Mouse (Mus musculus) adrenal gland, postnatal 36 days (tissue): Measurements from ENCODE around the gene 4921536K21Rik. TPM values are rescaled to one million over a fixed set of nuclear protein-coding genes. Genes with fewer than 3 reads are reported as not detected.

Source experiments
- DNase-seq, 2 experiments: peaks; one replicate each; pipeline ENCODE4 v3.0.0; 2021; ENCODE audit warnings: mixed read lengths in 1 of 2
- long read RNA-seq, 2 experiments: library from polyadenylated mRNA; stranded (forward); transcript quantifications; one replicate each; pipeline ENCODE4 v2.0.0; 2021; ENCODE audit warnings: borderline sequencing depth in 2 of 2
- total RNA-seq, 2 experiments: library from RNA; stranded (reverse); gene quantifications; 2 replicates each; pipeline ENCODE4 v1.2.3; 2021

The 4921536K21Rik gene
- under 1 TPM; 0.60 to 0.63 TPM for total RNA-seq
- long read RNA-seq, experiment 1 = 0 reads
- long read RNA-seq, experiment 2 = 0 reads

DNA sequence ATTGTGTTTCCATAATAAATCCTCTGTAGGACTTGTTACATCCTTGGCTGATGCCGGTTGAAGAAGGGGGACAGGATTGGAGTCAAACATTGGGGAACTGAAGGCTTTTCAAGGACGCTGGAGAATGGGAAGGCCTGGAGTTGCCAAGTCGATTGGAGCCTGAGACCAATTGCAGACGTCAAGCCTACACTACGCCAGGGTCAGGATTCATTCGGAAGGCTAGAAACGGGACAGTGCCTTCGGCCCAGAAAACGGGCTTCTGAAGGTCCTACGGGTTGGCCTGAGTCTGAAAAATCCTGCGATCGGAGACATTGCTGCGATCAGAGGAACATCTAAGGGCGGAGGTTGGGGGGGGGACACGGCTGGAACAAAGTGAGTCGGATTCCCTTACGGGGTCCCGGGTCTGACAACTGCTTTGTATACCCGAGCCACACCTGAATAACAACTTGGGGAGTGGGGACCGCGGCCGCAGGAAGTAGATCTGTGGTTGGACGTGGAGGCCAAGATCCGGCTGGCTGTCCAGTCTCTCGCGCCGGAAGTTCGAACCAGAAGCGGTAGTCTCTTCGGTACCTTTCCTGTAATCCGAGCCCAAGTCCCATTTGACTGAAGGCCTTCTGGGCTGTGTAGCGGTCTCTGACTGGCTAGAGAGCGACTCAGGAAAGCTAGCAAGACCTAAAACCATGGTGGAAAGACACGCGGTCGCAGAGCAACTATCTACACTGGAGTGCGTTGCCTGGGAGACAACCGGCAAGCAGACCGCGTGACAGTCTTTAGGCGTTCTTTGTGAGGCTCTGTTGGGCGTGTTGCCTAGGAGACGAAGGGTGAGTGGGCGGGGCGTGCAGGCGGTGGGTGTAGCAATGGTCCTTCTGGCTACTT is at the start of gene 4921536K21Rik, which contains the start of gene Dusp18:
Gene 4921536K21Rik, minus strand, starts transcription at position 693 of the 876 bp plus-strand sequence.
Gene Dusp18, plus strand, starts transcription at position 835 of the 876 bp plus-strand sequence.
- DNase-seq = peak; percentile 95

GRCm38 (mm10) chr11:3941371-3941770 is 46.5 kb upstream of the 4921536K21Rik start:
- DNase-seq = no peak

GRCm38 (mm10) chr11:3937321-3937874 is 42.5 kb upstream of the 4921536K21Rik start:
- no peak for DNase-seq

GRCm38 (mm10) chr11:3936318-3936717 is 41.4 kb upstream of the 4921536K21Rik start:
- DNase-seq = no peak

DNA sequence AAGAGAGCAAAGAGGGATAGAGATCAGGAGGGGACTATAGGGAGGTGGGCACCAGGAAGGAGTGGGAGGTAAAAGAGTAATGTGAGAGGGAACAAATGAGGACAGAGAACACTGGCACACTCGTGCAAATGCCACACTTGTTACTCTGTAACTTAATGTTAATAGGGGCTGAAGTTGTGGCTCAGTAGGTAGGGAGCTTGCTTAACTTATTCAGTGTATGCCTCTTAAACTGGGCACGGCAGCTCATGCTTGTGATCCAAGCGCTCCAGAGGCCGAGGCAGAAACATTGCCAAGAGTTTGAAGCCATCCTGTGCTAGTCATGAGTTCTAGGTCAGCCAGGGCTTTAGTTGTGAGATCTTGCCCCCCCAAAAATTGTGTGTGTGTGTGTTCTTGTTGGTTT is 40.2 kb upstream of the 4921536K21Rik start:
- no peak for DNase-seq

GRCm38 (mm10) chr11:3933756-3934285 is 38.9 kb upstream of the 4921536K21Rik start:
- DNase-seq = no peak

DNA sequence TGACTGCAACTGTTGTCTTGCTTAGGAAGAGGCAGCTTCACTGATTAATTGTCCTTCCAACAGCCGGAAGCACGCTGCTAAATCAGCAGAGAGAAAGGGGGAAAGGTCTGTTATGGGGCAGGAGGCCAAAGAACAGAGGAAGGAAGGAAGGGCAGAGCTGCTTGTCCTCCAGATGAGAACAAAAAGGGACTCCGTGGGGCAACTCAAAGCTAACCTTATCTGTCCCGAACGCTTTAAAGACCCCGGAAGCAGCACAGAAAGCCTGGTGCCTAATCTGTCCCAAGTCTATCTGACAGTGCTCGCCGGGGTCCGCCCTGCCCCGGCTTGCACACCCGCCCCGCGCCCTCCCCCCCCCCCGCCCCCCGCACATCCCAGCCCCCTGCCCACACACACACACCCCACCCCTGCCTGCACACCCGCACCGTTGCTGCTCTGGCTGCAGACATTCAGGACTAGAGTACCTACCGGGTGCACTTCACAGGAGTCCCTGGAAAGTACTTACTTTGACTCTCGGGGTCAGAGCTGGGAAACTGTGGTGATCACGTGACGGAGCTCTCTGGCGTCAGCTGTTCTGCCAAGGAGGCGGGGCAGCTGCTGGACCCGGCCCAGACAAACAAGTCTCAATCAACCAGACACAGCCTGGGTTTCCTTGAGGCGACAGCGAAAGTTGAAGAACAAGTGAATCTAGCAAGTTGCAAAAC is 36.8 kb upstream of the 4921536K21Rik start, which contains the start of gene Tcn2:
Gene Tcn2, minus strand, starts transcription at position 649 of the 701 bp plus-strand sequence.
- DNase-seq = peak; percentile 92 to 95

GRCm38 (mm10) chr11:3930931-3931330 is 36.0 kb upstream of the 4921536K21Rik start:
- no peak for DNase-seq

- DNase-seq = no peak
Observed at GRCm38 (mm10) chr11:3930019-3930418, 35.1 kb upstream of the 4921536K21Rik start.

GRCm38 (mm10) chr11:3925916-3926315 is 31.0 kb upstream of the 4921536K21Rik start:
- no peak for DNase-seq

GRCm38 (mm10) chr11:3922731-3923130 is 27.8 kb upstream of the 4921536K21Rik start:
- no peak for DNase-seq

GRCm38 (mm10) chr11:3922115-3922514 is 27.2 kb upstream of the 4921536K21Rik start:
- no peak for DNase-seq

DNA sequence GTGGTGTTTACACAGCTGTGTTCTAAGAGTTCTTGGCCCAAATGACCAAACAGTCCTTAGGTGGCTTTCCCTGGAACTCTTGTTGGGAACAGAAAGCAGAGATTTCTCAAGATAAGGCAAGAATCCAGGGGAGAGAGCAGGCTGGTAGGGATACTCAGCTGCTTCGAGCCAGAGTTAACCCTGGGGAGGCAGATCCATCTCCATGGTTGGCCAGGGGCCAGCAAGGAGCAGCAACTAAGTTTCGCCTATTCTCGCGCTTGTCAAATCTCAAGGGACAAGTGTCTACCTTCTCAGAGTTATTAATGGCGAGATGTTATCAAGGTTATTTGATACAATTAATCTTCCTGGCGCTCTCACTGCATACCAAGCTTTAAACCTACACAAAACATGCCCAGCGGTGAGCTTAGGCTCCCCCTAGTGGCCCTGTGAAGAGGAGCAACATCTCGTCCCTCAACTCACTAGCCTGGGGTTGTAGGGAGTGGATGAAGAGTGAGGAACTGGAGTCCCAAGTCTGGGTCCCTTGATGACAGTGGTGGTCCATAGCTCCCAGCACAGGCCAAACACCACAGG is 26.5 kb upstream of the 4921536K21Rik start:
- peak; percentile 59 to 76 for DNase-seq

DNA sequence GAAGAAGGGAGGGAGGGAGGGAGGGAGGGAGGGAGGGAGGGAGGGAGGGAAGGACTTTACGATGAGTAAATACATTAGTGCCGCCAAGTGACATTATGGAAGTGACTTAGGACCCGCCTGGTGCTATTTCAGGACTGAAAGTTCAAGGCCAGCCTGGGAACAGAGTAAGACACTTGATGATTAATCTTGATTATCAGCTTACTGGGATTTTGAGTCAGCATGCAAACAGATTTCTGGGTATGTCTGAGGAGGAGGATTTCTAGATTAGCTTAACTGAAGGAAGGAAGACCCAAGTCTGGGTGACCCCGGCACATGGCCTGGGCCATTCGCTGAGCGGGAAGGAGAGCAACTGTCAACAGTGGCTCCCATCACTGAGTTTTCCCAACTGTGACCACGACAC is 25.6 kb upstream of the 4921536K21Rik start:
- DNase-seq = peak; percentile 69 to 70

DNA sequence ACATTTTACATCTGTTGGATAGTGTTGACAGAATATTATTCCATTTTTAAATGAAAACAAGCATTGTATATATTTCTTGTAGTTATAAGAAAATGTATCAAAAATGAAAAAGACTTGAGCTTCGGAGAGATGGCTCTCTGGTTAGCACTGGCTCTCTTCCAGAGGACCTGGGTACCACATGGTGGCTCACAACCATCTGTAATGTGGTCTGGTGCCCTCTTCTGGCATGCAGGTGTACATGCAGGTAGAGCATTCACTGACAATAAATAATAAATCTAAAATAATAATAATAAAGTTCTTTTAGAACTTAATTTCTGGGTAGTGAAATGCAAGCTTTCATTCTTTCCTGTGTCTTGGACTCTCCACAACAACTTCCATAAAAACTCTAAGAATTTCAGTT is 23.8 kb upstream of the 4921536K21Rik start:
- DNase-seq = peak in 1 of 2 experiments; percentile 46

- DNase-seq = peak; percentile 87 to 93
Observed at GRCm38 (mm10) chr11:3914109-3914840, 19.4 kb upstream of the 4921536K21Rik start, which contains the start of gene Slc35e4. Slc35e4 (minus strand) TSS chr11:3914664.

DNA sequence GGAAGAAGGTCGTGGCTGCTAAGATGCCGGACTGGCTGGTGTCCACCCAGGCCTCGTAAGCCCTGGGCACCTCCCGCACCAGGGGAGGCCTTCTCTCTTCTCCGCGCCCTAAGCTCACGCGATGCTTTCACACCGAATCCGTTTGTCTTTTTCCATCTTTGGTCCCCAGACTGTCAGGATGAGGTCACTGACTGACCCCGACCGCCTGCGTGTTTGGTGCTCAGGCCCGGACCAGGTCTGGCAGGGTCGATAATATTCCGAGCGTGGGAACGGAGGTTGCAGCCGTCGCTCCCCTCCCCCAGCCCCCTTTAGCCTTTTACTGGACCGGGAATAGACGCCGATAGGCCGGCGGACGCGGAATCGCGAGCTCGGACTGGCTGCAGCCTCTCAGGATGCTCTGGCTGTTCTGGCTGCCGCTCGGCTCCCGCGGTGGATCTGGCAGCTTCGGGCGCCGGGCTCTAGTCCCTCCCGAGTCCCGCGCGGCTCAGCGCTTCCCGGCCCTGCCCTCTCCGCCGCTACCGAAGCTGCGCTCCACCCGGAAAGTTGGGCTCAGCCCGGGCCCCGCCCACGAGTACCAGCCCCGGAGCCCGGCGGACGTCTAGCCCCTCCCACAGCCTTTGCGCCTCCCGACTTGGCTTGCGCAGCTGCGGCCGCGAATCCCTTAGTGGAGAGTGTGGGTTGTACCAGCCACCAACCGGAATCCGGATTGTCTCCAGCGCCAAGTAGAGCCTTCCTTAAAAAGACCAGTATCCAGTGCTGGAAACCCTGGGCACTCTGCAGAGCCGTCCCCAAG is 18.6 kb upstream of the 4921536K21Rik start:
- DNase-seq = peak; percentile 97 to 99

- peak; percentile 40 to 54 for DNase-seq
Observed at GRCm38 (mm10) chr11:3912875-3913271, 18.0 kb upstream of the 4921536K21Rik start.

GRCm38 (mm10) chr11:3912100-3912874 is 17.4 kb upstream of the 4921536K21Rik start:
- DNase-seq = peak; percentile 64 to 71
